Mouse (Mus musculus): ENCODE data around the gene Chd1l.

DNA sequence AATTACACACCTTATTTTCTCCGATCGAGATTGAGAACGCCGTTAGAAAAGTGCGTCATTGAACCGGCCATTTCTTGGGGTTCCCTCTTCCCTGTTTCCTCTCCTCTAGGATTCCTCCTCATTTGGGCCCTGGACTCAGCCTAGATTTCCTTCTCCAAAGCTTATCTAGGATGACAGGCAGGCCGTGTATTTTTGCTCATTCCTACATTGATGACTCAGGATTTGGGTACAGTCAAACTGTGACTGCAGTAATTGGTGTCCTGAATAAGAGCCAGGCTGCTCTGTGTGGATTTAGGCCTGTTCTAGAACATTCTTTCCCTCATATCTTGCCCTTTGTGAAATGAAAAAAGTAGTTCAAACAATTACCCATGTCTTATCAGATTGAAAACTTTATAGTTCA is 49.7 kb upstream of the Chd1l start:
- TF ChIP-seq CTCF (IDR thresholded peaks at IDR 0.05; ENCODE audit: low read depth, low read length) (no peak), POLR2A (IDR thresholded peaks at IDR 0.05; ENCODE audit: extremely low read depth, insufficient read depth, low read length) (no peak)

Measured in liver, adult 2 months (tissue).